16 mouse cellular contexts compared by ENCODE assay signal in genomic region chr10:13713711-13714110, GRCm38 (mm10).
DNase-seq lines count a peak whose midpoint lies in the region; ATAC-seq lines count a peak whose summit lies in the region.
"Had no signal": no experiment of that assay in that cellular context is flagged by ENCODE, and none has a peak within 500 bp of the region (broad histone marks: within the 10 kb centered on the region; RNA-seq: fewer than 3 reads in every experiment).

No protein-coding gene starts in this region.

- no peaks in the 10 kb centered on the region for H3K36me3 ChIP-seq in neural tube, embryonic 12.5 days
- H3K36me3 ChIP-seq in hindbrain, embryonic 15.5 days, result no peaks in the 10 kb centered on the region
- H3K36me3 ChIP-seq: heart, embryonic 10.5 days had no signal

- peak overlapping the region; percentile 26; the same call in 1 of the 2 replicates for H3K27ac ChIP-seq in neural tube, embryonic 12.5 days
- H3K27ac ChIP-seq in hindbrain, embryonic 15.5 days (replicated peaks), result peak overlapping the region; percentile 61
- H3K27ac ChIP-seq: heart, embryonic 10.5 days; left cerebral cortex, adult 2 months had no signal

- 0 out of 2 replicates have a peak overlapping the region, but pooled peaks have one; percentile 22 for H3K4me2 ChIP-seq in neural tube, embryonic 12.5 days (replicated peaks)
- H3K4me2 ChIP-seq in hindbrain, embryonic 15.5 days, result no peak overlapping the region

- no peaks in the 10 kb centered on the region for H3K9me3 ChIP-seq in neural tube, embryonic 12.5 days
- H3K9me3 ChIP-seq in hindbrain, embryonic 15.5 days, result no peaks in the 10 kb centered on the region
- H3K9me3 ChIP-seq: heart, embryonic 10.5 days had no signal

- H3K4me1 ChIP-seq in neural tube, embryonic 12.5 days, result peaks cover 26% of the 10 kb centered on the region
- H3K4me1 ChIP-seq in hindbrain, embryonic 15.5 days (replicated peaks), result peaks cover 40% of the 10 kb centered on the region

- no peak overlapping the region for H3K4me3 ChIP-seq in neural tube, embryonic 12.5 days
- H3K4me3 ChIP-seq in hindbrain, embryonic 15.5 days, result no peak overlapping the region
- H3K4me3 ChIP-seq: heart, embryonic 10.5 days; left cerebral cortex, adult 2 months had no signal

- 0 out of 2 replicates have a peak, but pooled peaks cover 8% of the 10 kb centered on the region for H3K27me3 ChIP-seq in neural tube, embryonic 12.5 days (replicated peaks)
- H3K27me3 ChIP-seq in hindbrain, embryonic 15.5 days, result no peaks in the 10 kb centered on the region

- no peak overlapping the region for H3K9ac ChIP-seq in neural tube, embryonic 12.5 days
- H3K9ac ChIP-seq in hindbrain, embryonic 15.5 days, result peak overlapping the region; percentile 18; the same call in 1 of the 2 replicates

- WGBS in neural tube, embryonic 12.5 days, result 71% methylated on average over 5 of the region's 5 CpGs
- whole genome bisulfite sequencing in hindbrain, embryonic 15.5 days, result 71% methylated on average over 5 of the region's 5 CpGs

- peak; percentile 18 for ATAC-seq in neural tube, embryonic 12.5 days (ENCODE audit: low FRiP score, low read depth)
- 0 out of 2 replicates have a peak, but pooled peaks have one; percentile 20 for ATAC-seq in hindbrain, embryonic 15.5 days (ENCODE audit: low FRiP score, low read depth)

- peak; percentile 32 to 48 for DNase-seq in cerebellum, postnatal 25 days
- DNase-seq in cerebellum, adult 11 months, result no peak
- no peak for DNase-seq in neural tube, embryonic 10.5 days (ENCODE audit: extremely low spot score, low spot score)
- no peak for DNase-seq in urinary bladder, postnatal 4 days (ENCODE audit: low spot score in 2 of 2)
- DNase-seq in lung, postnatal 10 days, result no peak
- DNase-seq: B cell, adult 2 months; embryo, embryonic 11 days; gastrocnemius, postnatal 10 days; kidney, adult 18-20 months; lung, adult 2 months; retina, postnatal 1 day; thymus, postnatal 36 days had no signal

Comparison
In these comparisons a context has a peak if more than half of its experiments do, and no peak if none do; other contexts are left out.
1. DNase-seq: peak in cerebellum, postnatal 25 days (2 of 2); none in cerebellum, adult 11 months (single experiment), neural tube, embryonic 10.5 days (single experiment), urinary bladder, postnatal 4 days (0 of 2) and lung, postnatal 10 days (single experiment).